Mouse (Mus musculus) brain, embryonic 14.5 days (tissue): Measurements from ENCODE around the gene Erfe. TPM values are rescaled to one million over a fixed set of nuclear protein-coding genes. Genes with fewer than 3 reads are reported as not detected.

ENCODE experiments used
- DNase-seq: peaks from one replicate; pipeline ENCODE4 v3.0.0-alpha.2; 2011; ENCODE audit warnings: low read depth
- CTCF ChIP-seq: fragments of 200-500 bp; IDR thresholded peaks from 2 replicates; pipeline ENCODE4 v1.5.1; 2012; ENCODE audit warnings: inconsistent platforms, mild to moderate bottlenecking, moderate library complexity, borderline replicate concordance; ENCODE audit not compliant: insufficient read depth, insufficient read length; ENCODE audit errors: extremely low read depth
- POLR2A ChIP-seq: fragments of 200-500 bp; IDR thresholded peaks from 2 replicates; pipeline ENCODE4 v1.6.1; 2012; ENCODE audit warnings: mild to moderate bottlenecking, inconsistent platforms, borderline replicate concordance; ENCODE audit not compliant: poor library complexity, insufficient read depth, insufficient read length, severe bottlenecking; ENCODE audit errors: extremely low read depth
- polyA plus RNA-seq: library from polyadenylated mRNA; depleted of rRNA; stranded (reverse); fragments of >200 nt; gene quantifications from 2 replicates; pipeline ENCODE4 v1.2.3, GENCODE M21; 2012

Erfe gene
- polyA plus RNA-seq, 1 experiment: 0.26 TPM

- TF ChIP-seq POLR2A: no peak
- no peak for TF ChIP-seq CTCF
- no peak for DNase-seq
Measured at GRCm38 (mm10) chr1:91381091-91381471, 14.9 kb downstream of the Erfe start.

- TF ChIP-seq CTCF: no peak
- no peak for TF ChIP-seq POLR2A
- DNase-seq: no peak
Measured at GRCm38 (mm10) chr1:91390369-91390768, 24.1 kb downstream of the Erfe start.

DNA sequence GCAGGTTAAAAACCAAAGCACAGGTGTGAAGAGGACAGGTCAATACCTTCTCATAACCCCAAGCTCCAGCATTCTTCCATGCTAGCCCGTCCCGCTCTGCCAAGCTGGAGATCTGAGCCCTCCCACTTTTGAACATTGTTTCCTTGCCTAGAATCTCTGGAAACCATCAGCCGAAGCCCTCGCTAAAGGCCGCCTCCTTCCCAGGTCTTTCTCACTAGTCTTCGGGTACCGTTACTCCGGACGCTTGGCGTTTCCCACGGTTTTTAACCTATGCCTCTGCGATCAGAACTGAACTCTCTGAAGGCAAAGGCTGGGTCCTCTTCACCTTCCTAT lies 31.7 kb downstream of the Erfe start:
- no peak for TF ChIP-seq POLR2A
- TF ChIP-seq CTCF: no peak
- DNase-seq: no peak

DNA sequence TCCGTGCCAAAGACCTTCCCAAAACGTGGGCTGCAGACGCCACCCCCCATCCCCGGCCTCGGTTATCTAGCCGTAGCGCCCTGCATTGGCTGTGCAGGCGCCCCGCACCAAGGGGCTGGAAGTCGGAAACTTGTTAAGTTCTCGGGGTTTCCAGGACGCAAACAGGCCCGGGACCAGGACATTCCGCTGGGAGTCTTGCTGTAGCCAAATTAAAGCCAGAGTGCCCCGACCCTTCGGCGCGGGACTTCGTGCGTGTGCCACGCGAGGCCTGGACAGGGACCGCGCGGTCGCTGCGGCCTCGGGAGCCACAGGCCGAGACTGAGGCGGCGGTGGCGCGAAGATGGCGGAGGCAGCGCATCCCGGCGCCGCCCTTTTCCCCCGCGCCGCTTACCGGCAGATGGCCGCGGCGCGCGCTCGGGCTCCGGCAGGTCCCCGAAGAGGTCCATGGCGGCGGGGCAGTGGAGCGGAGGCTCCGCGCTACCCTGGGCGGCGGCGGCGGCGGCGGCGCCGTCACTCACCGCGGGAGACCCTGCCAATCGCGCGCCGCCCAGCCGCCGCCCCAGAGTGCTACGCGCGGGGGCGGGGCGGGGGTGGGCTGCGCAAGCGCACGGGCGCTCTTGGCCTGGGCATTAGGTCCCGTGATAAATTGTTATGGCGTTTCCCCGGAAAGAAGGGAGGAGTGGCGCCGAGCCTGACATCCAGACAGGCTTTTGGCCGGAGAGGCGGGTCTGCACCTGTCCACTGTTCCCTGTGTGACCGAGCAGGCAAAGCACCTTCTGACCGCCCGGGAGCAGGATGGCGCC lies 32.2 kb downstream of the Erfe start, which contains the start of gene Ilkap:
Ilkap (minus strand) TSS at position 556 of the 803 bp plus-strand sequence.
- TF ChIP-seq POLR2A: peak; percentile 92; the same call in 1 of the 2 replicates
- no peak for TF ChIP-seq CTCF
- DNase-seq: peak; percentile 95

DNA sequence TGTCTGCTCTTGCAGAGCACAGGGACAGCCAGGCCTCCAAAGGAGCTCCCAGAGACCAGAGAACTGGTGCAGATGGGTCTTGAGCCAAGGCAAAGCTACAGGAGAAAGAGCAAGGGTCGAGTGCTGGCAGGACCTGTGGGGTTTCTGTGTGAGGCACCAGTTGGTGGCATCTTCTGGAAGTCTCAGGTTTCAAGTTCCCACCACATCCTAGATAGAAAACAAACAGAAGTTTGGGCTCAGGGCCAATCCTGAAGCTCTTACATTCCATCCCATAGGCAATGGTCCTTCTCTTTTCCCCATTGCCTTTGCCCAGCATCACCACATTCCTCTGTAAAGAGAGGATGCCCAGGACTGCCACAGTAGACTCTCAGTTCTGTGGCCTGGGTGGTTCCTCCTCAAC lies 38.7 kb downstream of the Erfe start:
- no peak for DNase-seq
- no peak for TF ChIP-seq CTCF
- TF ChIP-seq POLR2A: no peak

DNA sequence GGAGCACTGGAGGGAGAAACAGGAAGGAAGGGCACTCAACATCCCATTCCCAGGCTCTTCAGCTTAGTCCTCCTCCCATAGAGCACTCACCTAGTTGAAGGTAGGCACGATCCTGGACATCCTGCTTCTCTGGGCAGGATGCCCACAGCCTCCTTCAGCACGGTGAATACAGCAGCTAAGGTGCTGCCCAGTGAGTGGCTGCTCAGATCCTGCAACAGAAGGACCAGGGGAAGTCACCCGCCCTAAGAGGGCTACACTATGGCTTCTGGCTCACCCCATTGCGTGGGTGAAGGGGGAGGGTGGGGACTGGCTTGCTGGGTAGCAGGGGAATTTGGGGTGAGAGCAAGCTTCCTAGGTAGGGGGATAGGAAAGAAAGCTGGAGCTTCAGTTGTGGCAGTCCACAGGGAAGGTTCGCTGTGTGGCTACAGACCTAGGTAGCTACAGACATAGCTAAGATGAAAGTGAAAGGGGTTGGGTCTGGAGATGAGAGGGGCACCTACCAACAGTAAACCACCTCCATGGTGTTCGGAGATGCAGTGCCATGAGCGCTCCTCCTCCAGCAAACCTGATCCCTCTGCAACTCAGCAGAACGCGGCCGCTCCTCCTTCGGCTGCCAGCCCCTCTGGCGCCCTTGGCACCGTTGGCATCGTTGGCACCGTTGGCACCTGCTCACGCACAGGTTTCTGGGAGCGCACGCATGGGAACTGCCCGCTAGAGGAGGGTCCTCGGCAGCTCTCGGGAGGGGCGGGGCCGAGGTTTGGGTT lies 39.4 kb downstream of the Erfe start:
- TF ChIP-seq POLR2A: no peak
- no peak for TF ChIP-seq CTCF
- DNase-seq: peak; percentile 51

DNA sequence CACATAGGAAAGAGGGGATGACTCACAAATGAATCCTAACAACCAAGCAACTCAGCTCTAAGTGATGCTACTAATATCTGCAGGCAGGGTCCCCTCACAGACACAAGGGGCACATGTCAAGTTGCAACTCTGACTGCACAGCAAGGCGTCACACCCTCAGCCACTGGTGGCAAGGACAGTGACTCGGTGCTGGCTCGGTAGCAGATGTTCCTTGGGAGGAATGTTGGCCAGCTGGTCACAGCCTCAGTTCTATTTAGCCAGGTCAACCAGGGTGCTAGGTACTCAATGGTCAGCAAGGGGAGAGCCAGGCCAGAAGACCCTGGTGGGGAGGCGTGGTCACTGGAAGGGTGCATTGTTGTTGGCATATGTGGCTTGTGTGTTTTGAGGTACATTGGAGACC lies 41.6 kb downstream of the Erfe start:
- TF ChIP-seq CTCF (no peak), POLR2A (no peak)
- no peak for DNase-seq

- DNase-seq: no peak
- TF ChIP-seq POLR2A (no peak), CTCF (no peak)
Measured at GRCm38 (mm10) chr1:91411631-91412285, 45.5 kb downstream of the Erfe start.

DNA sequence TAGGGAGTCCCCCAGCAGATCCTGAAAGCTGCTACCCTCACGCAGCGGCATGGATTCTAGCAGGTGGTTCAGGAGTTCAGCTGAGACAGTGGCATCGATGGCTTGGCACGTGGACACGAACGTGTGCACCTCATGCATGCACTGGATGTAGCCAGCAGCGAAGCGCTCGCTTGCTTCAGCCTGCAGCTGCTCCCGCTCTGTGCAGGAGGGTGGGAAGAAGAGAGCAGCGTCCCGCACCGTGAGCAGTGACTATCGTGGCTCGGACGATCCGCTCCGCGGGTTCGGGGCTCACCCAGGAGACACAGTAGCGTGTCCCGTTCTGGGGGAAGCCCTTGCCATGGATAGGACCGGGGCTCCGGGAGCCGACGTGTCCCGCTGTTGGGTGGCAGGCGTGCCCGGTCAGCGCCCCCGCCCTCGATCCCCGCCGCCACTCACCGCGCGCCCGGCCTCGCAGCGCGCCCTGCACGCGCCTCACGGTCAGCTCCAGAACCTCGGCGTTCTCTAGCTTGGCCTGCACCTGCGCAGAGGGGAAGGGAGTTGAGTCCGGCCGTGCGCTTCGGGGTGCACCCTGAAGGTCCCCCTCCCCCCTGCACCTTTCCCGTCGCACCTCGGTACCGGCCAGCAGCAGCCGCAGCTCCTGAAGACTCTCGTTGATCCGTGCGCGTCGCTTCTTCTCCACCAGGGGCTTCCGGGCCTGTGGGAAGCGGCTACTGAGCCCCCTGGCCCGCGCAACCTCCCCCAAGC lies 46.2 kb downstream of the Erfe start:
- TF ChIP-seq POLR2A (no peak), CTCF (peak; percentile 29; the same call in 1 of the 2 replicates)
- peak; percentile 60 for DNase-seq

- TF ChIP-seq CTCF (no peak), POLR2A (peak; percentile 86; the same call in 1 of the 2 replicates)
- peak; percentile 99 for DNase-seq
Measured at GRCm38 (mm10) chr1:91413030-91413506, 46.8 kb downstream of the Erfe start.

GRCm38 (mm10) chr1:91413536-91413897 lies 47.3 kb downstream of the Erfe start:
- no peak for TF ChIP-seq POLR2A
- TF ChIP-seq CTCF: no peak
- DNase-seq: no peak
